Mouse (Mus musculus) embryo, embryonic 9.5 days (tissue): ENCODE measurements at regions not wholly inside any gene's neighbourhood (a gene's known extent, or its start where the extent isn't known, plus 50 kb on each side); places are given as distances from the start of the nearest gene placed in this dataset.
"Not testable (repeated sequence)": the region's sequence is repeated elsewhere in the genome, so short reads cannot be mapped to it uniquely, and the experiment has no call there.

Source experiments
- DNase-seq: peaks from one replicate; pipeline ENCODE4 v3.0.0-alpha.2; 2017; ENCODE audit errors: extremely low spot score

DNA sequence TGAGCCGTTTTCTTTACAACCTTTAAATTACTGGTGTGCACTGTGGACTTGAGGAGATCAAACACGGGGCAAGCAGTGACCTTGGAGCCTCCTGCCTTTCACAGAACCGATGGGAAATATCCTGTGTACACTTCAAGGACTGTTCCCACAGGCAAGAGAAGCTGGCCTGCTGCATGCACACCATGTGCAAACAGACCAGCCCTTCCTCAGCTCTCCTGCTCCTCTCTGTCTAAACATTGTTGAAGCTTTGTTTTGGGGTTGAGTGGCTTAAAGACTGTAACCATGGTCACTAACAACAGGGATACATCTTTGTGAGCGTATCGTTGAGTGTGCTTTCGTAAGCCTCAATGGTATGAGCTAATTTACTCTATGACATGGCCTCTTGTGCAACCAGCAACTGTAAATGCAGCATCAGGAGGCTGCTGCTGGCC lies 50.2 kb upstream of the Agps start:
- no peak for DNase-seq

- DNase-seq = peak; percentile 66
Observed at GRCm38 (mm10) chr2:75781078-75781477, 50.9 kb upstream of the Agps start.

DNA sequence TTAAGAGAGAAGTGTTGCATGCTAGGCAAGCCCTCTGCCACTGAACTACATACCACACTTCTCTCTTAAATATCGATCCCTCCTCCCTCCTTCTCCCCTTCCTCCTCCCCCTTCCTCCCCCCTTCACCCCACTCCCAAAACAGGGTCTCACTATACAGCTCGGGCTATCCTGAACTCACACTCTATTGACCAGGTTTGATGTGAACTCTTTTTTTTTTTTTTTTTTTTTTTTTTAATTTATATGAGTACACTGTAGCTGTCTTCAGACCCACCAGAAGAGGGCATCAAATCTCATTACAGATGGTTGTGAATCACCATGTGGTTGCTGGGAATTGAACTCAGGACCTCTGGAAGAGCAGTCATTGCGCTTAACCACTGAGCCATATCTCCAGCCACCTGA lies 53.3 kb upstream of the Agps start:
- DNase-seq = not testable (repeated sequence)

GRCm38 (mm10) chr2:75777040-75777451 lies 54.9 kb upstream of the Agps start:
- peak; percentile 36 for DNase-seq

DNA sequence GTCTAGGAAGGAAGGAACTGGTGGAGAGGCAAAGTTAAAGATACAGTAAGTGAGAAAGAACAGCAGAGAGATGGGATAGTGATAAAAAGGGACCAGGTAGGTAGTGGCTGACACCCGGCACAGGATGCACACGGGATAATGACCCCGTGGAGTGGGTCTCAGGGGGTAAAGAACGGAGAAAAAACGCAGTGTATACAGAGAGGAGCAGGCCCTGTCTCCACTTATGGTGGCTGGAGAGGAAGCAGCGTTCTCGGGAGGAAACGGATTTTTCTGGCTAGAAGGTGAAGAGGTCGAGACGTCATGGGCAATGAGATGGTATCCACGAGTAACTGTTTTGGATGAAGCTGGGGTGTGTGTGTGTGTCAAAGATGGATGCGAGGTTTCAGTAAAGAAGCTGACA lies 55.4 kb upstream of the Agps start:
- peak; percentile 23 for DNase-seq

DNA sequence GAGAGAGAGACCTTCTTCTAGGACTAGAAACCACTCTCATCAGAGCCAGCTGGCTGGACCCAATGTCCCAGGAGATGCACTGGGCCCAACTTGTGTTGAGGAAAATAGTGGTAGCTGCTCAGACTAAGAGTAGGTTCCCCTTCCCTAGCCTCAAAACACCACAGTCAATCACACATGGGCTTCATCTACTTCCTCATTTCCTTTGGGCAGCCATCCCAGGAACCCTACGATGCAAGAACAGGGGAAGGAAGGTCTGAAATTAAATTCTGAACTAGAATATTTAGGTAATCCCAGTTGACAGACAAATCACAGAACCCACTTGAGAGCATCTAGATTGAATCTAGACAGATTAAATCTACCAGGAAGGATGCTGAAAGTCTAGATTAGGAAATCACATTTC lies 56.8 kb upstream of the Agps start:
- DNase-seq = no peak

DNA sequence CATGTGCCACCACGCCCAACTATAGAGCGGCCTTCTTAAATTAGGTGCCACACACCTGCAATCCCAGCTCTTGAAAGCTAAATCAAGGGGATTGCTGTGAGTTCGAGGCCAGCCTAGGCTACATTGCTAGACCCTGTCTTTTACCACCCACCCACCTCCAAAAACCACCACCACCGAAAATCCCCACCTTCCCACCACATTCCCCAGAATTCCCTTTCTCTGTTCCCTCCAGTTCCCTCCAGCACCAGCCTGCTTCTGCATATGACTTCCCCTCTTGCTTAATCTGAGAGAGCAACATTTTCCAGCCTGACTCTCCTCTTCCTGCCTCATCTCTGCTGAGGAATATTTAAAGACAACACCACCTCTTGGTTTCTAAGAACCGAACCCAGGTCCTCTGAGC lies 58.5 kb upstream of the Agps start:
- DNase-seq = no peak

DNA sequence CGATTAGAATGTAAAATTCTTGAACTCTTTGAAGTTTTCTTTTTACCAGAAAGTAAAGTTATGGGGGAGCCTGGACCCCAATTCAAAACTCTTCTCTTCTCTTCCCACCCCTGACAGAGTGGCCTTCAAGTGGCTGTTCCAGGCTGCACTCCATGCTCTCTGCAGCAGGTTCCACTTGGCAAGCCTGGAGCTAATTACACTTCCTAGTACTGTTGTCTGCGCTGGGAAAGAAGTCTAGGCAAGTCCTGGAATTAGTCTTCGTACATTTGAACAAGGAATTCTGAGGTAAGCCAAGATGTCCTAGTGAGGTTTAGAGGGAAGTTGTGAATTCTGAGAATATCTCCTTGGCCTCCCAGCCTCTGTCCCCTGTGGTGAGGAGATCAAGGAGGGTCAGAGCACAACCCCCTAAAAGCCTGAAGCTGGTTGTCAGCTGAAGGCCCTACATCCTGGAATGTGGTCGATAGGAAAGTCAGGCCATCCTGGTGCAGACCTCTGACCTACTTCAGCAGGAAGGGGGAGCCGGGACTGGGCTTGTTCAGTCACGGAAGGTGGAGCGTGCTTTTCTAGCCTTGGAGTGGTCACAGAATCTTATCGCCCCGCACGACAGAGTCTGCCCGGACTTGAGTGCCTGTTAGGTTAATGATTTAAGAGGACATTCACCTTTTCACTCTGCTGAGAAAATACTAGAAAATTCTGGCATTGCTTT lies 59.6 kb upstream of the Agps start:
- DNase-seq = peak; percentile 59

- DNase-seq = no peak
Observed at GRCm38 (mm10) chr2:75770633-75771032, 61.3 kb upstream of the Agps start.

DNA sequence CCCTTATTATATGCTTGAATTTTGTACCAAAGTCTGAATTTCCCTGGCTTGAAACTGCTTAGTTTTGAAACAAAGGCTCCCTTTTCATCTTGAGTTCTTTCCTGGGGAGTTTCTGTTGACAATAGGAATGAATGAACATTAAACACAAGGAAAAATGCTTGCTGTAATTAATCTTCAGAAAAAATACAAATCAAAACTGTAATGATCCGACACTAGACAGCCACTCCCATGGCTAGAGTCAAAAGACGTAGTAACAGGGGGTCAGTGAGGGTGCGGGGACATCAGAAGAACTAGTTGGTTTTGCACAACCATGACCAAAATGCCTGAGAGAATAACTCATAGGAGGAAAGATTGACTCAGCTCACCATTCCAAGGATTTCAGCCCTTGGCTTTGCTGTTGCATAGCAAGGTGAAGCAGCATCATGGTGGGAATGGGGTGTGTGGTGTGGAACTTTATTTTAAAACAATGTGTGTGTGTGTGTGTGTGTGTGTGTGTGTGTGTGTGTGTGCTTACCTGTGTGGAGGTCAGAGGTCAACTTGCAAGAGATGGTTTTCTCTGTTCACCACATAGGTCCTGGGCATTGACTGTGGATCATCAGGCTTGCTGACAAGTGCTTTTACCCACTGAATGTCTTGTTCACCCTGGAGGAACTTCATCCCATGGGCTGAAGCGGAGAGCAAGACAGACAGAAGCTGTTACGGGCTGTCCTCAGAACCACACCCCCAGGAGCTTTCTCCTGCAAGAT lies 63.2 kb upstream of the Agps start:
- no peak for DNase-seq

DNA sequence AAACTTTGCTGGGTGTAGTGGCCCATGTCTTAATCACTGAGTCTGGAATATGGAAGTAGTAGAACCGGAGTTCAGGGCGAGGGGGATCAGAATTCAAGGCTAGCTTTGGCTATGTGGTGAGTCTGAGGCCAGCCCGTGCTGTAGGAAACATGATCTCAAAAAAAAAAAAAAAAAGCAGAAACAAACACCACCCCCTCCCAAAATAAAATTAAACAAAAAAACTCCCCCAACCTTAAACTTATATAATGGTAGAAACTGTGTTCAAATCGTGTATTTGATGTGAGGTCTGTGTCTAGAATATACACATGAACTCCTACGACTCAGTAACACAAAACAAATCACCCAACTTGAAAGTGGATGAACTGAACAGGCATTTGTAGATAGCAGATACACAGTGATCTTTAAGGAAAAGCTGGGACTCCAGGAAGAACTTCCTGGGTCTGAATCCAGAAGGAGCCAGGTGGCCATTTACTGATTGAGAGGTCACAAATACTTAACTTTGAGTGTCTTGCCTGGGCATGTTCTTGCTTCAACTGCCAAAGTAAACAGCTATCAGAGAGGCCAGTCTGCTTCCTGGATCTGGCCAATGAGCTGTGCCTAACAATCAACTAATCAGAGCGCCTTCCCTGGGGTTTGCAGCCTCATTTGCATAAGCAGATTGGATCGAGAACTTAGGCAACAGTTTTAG lies 63.6 kb upstream of the Nfe2l2 start:
- peak; percentile 36 for DNase-seq

DNA sequence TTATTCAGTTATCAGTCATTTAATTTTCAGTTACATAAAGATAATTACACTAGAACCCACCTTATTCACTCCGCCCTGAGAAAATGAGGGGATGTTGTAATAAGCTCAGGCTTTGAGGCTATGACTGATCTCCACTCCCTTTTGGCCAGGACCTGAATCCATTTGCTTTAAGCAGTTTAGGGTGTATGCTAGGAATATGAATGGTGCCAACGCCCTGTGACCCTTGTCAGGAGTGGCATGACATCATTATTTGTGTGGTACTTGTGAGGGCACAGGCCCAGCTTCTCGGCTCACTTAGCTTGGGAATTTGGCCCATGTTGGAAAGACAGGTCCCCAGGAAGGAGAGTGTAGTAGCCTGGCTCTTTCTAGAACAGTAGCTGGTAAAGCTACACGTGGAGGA lies 61.0 kb upstream of the Nfe2l2 start:
- no peak for DNase-seq

- DNase-seq = no peak
Observed at GRCm38 (mm10) chr2:75763252-75763651, 58.8 kb upstream of the Nfe2l2 start.

- DNase-seq = no peak
Observed at GRCm38 (mm10) chr2:75762030-75762429, 57.6 kb upstream of the Nfe2l2 start.

DNA sequence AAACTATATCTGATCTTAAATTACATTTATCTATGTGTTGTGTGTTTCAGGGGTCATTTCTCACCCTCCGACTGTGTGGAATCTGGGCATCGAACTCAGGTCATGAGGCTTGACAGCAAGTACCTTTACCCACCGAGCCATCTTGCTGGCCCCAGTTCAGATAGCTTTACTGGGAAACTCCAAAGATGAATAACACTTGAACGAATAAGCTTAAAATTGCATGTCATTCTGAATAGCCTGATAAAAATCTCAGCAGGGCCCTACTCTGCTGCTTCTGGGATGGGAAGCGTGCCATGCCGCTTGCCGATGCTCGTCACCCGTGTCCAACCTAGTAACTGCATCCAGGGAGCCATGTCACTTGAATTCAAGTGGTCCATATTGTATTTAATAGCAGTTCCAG lies 57.2 kb upstream of the Nfe2l2 start:
- DNase-seq = no peak

DNA sequence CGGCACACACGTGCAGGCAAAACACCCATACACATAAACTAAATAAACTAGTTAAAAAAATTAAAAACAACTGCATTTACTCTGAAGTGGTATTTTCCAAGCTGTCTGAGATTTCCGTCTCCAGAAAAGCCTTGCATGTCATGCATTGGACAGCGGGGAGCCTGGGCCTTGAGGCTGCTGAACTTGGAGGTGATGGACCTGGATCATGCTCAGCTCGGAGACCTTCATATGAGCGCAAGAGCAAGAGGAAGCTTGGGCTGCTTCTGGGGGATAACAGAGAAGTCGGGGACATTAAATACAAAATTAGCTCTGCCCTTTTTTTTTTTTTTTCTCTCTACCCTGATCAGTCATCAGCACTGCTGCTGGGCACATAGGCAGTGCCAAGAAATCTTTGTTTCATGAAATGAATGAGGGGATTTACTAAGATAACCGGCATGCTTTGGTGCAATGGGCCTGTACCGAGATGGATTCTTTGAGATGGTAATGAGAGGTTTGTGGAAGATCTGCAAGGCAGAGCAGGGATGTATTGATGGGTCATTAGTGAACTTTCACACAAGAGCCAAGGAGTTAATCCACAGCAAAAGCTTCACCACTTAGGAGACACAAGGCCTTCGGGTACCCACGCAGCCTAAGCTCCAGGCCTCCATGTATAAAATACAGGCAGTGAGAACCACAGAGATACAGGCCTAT lies 54.9 kb upstream of the Nfe2l2 start:
- DNase-seq = no peak

GRCm38 (mm10) chr2:75758277-75758676 lies 53.8 kb upstream of the Nfe2l2 start:
- no peak for DNase-seq

GRCm38 (mm10) chr2:75756704-75757638 lies 52.5 kb upstream of the Nfe2l2 start:
- no peak for DNase-seq

GRCm38 (mm10) chr2:75754606-75755005 lies 50.2 kb upstream of the Nfe2l2 start:
- no peak for DNase-seq
